Mouse (Mus musculus) kidney, embryonic 14.5 days (tissue): ENCODE data around the gene Fstl3. TPM values are rescaled to one million over a fixed set of nuclear protein-coding genes. Genes with fewer than 3 reads are reported as not detected.

ENCODE experiments used
- ATAC-seq: fragments of 200-750 bp; cut with Nextera tagmentation; 2 replicates; pipeline ENCODE4 v1.8.0; 2017; ENCODE audit warnings: moderate number of reproducible peaks, mild to moderate bottlenecking, moderate TSS enrichment, moderate library complexity; ENCODE audit not compliant: low FRiP score, low TSS enrichment
- H3K27ac ChIP-seq: fragments of 300-500 bp; sonication (generic); 2 replicates; pipeline ENCODE4 v1.5.1; 2014; ENCODE audit warnings: low read depth, mild to moderate bottlenecking, low read length, moderate library complexity, mixed read lengths
- H3K27me3 ChIP-seq: fragments of 300-500 bp; sonication (generic); 2 replicates; pipeline ENCODE4 v1.6.1; 2014; ENCODE audit warnings: mild to moderate bottlenecking, low read length; ENCODE audit not compliant: control insufficient read depth, insufficient read depth
- H3K36me3 ChIP-seq: fragments of 300-500 bp; sonication (generic); 2 replicates; pipeline ENCODE4 v1.6.1; 2014; ENCODE audit warnings: low read length, mixed read lengths; ENCODE audit not compliant: control insufficient read depth, insufficient read depth
- H3K4me1 ChIP-seq: fragments of 300-500 bp; sonication (generic); 2 replicates; pipeline ENCODE4 v1.6.1; 2014; ENCODE audit warnings: low read length, mixed read lengths; ENCODE audit not compliant: control insufficient read depth, insufficient read depth
- H3K4me2 ChIP-seq: fragments of 300-500 bp; sonication (generic); replicated peaks from 2 replicates; pipeline ENCODE4 v1.6.1; 2014; ENCODE audit warnings: low read depth, mild to moderate bottlenecking, low read length
- H3K4me3 ChIP-seq: fragments of 300-500 bp; sonication (generic); 2 replicates; pipeline ENCODE4 v1.5.1; 2014; ENCODE audit warnings: mild to moderate bottlenecking, low read length
- H3K9ac ChIP-seq: fragments of 300-500 bp; sonication (generic); 2 replicates; pipeline ENCODE4 v1.6.1; 2014; ENCODE audit warnings: low read depth, mild to moderate bottlenecking, low read length, moderate library complexity
- H3K9me3 ChIP-seq: fragments of 300-500 bp; sonication (generic); 2 replicates; pipeline ENCODE4 v1.6.1; 2016; ENCODE audit warnings: low read length; ENCODE audit not compliant: control insufficient read depth
- WGBS: fragments of 180-500 bp; shearing (Covaris S2); extraction: QIAGEN DNeasy Blood & Tissue Kit; methylation state at CpG from one replicate; pipeline ENCODE4 v1.1.7; 2014; 5-methylcytosine and 5-hydroxymethylcytosine counted together
- polyA plus RNA-seq: library from polyadenylated mRNA; unstranded; fragments of >200 nt; fragmentation: Nextera tagmentation; extraction: Ambion mirVana; gene quantifications from 2 replicates; pipeline ENCODE4 v1.2.1, GENCODE M21; 2014

Gene Fstl3
- polyA plus RNA-seq, 1 experiment from 2014 or later, result 8.2 TPM

- H3K27ac ChIP-seq, result no peak overlapping the region
- H3K9me3 ChIP-seq, result peaks cover 52% of the 10 kb centered on the region
- WGBS, result 77% methylated on average over 11 of the region's 11 CpGs
- H3K4me1 ChIP-seq, result no peaks in the 10 kb centered on the region
- H3K27me3 ChIP-seq, result no peaks in the 10 kb centered on the region
- no peak overlapping the region for H3K4me3 ChIP-seq
- H3K4me2 ChIP-seq, result no peak overlapping the region
- no peak for ATAC-seq
- H3K9ac ChIP-seq, result no peak overlapping the region
- H3K36me3 ChIP-seq, result peaks cover 83% of the 10 kb centered on the region
These were observed 36.2 kb upstream of the Fstl3 start for GRCm38 (mm10) chr10:79740863-79741262.

- no peak overlapping the region for H3K27ac ChIP-seq
- H3K9ac ChIP-seq, result no peak overlapping the region
- no peaks in the 10 kb centered on the region for H3K4me1 ChIP-seq
- no peak overlapping the region for H3K4me2 ChIP-seq
- peaks cover 33% of the 10 kb centered on the region for H3K9me3 ChIP-seq
- no peak overlapping the region for H3K4me3 ChIP-seq
- peaks cover 60% of the 10 kb centered on the region for H3K36me3 ChIP-seq
- H3K27me3 ChIP-seq, result no peaks in the 10 kb centered on the region
- 92% methylated on average over 11 of the region's 11 CpGs for WGBS
- no peak for ATAC-seq
These were observed 33.9 kb upstream of the Fstl3 start for GRCm38 (mm10) chr10:79743161-79743560.

DNA sequence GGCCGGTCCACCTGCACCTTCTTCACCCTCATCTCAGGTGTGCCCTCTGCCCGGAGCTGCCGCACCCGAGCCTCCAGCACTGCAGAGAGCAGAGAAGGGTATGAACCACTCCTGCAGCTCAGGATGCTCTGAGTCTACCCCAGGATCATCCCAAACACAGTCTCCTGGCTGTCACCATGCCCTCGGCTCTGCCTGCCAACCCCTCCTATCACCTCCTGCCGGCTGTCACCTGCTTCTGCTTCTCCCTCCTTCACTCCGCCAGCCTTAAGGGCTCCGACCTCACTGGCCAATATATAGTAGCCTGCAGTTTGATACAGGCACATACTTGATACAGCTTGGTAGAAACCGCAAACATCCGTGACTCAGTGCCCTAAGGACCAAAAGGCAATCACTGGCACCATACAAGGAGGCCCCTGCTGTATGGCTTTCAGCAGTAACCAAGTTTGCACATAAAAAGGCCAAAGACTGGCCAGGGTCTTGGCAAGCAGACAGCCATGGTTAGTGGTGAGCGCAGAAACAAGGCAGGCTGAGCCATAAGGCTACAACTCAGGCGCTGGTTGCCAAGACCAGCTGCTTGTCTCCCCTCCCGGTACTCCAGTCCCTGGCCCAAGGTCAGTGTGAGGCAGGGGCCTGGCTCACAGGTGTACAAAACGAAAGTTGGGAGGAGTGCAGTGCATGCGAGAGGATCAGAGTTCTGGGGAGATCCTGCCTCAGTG is 33.3 kb upstream of the Fstl3 start:
- no peaks in the 10 kb centered on the region for H3K4me1 ChIP-seq
- H3K4me2 ChIP-seq, result no peak overlapping the region
- no peak overlapping the region for H3K27ac ChIP-seq
- peaks cover 54% of the 10 kb centered on the region for H3K36me3 ChIP-seq
- no peaks in the 10 kb centered on the region for H3K27me3 ChIP-seq
- peaks cover 26% of the 10 kb centered on the region for H3K9me3 ChIP-seq
- no peak overlapping the region for H3K4me3 ChIP-seq
- 92% methylated on average over 15 of the region's 15 CpGs for WGBS
- no peak overlapping the region for H3K9ac ChIP-seq
- no peak for ATAC-seq

- Histone ChIP-seq H3K4me1 (no peaks in the 10 kb centered on the region), H3K27ac (no peak overlapping the region), H3K4me2 (peak overlapping the region; percentile 55), H3K9me3 (peaks cover 10% of the 10 kb centered on the region; the same call in 1 of the 2 replicates), H3K9ac (no peak overlapping the region), H3K4me3 (peak overlapping the region; percentile 68; the same call in 1 of the 2 replicates), H3K36me3 (peaks cover 38% of the 10 kb centered on the region), H3K27me3 (no peaks in the 10 kb centered on the region)
- WGBS, result 88% methylated on average over 3 of the region's 3 CpGs
- no peak for ATAC-seq
These were observed 31.7 kb upstream of the Fstl3 start for GRCm38 (mm10) chr10:79745411-79745810.

DNA sequence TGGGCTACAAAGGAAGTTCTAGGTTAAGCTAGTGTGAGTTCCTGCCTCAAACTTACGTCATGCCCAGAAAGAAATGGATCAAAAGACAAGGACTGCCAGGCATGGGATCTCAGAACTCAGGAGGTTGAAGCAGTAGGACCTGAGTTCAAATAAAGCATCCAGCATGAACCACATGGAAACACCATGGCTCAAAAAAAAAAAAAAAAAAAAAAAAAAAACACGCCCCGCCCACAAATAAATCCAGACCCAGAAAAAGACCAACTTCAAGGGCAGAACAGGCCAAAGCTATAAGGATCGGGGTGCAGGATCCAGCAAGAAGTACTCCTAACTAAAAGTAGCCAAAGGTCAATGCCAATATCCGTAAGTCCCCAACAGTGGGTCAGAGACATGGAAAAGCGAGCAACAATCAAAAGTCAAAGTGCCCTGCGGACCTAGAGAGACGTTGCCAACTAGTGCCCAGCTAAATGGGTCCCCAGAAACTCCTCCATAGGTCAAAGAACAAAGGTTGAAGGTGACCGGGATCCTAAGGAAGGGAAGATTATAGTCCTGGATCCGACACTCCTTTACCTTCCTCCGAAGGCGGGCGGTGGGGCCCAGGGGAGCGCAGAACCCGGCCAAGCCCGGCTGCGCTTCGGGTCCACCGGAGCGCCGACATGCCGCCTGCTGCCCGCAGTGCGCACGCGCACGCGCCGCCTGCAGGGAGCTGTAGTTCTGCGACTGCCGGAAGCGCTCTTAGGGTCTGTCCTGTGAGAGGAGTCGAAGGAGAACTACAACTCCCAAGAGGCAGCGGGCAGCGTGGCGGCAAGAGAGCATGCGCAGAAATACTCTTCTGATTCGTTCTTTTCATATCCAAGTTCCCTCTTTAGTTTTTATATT is 30.9 kb upstream of the Fstl3 start, which contains the start of gene Polrmt:
TSS of gene Polrmt (minus strand) at position 684 of the 876 bp plus-strand sequence.
- peak within 1 kb of the TSS; percentile 66 for H3K9ac ChIP-seq
- peak; percentile 96 for ATAC-seq
- 4% methylated on average over 38 of the region's 38 CpGs for WGBS
- peaks cover 3% of the 10 kb centered on the region; the same call in 1 of the 2 replicates for H3K9me3 ChIP-seq
- H3K4me2 ChIP-seq, result peak within 1 kb of the TSS; percentile 55
- no peaks in the 10 kb centered on the region for H3K4me1 ChIP-seq
- H3K27ac ChIP-seq, result no peak within 1 kb of the TSS
- no peaks in the 10 kb centered on the region for H3K27me3 ChIP-seq
- H3K4me3 ChIP-seq, result peak within 1 kb of the TSS; percentile 68
- H3K36me3 ChIP-seq, result peaks cover 31% of the 10 kb centered on the region

DNA sequence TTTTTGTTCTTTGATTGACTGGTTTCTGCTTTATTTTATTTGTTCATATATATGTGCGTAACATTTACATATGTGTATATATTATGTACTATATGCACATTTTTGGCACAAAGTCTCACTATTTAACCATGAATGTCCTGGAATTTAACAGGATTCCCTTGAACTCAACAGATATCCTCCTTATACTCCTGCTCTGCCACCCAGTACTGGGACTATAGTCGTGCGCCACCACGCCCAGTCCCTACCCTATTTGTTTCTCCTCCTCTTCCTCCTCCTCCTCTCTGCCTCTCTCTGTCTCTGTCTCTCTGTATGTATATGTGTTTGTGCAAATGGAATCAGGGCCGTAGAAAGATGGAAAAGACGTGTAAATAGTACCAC is 30.3 kb upstream of the Fstl3 start:
- H3K4me3 ChIP-seq, result no peak overlapping the region; the same call in 1 of the 2 replicates

GRCm38 (mm10) chr10:79748496-79748895 is 28.6 kb upstream of the Fstl3 start:
- Histone ChIP-seq H3K27ac (no peak overlapping the region), H3K9ac (no peak overlapping the region), H3K36me3 (peaks cover 9% of the 10 kb centered on the region), H3K4me3 (no peak overlapping the region), H3K4me2 (no peak overlapping the region), H3K9me3 (no peaks in the 10 kb centered on the region), H3K27me3 (no peaks in the 10 kb centered on the region), H3K4me1 (no peaks in the 10 kb centered on the region)
- WGBS, result 79% methylated on average over 6 of the region's 6 CpGs
- ATAC-seq, result no peak

More for the DNA sequence above, 30.3 kb upstream of the Fstl3 start:
- ATAC-seq, result peak; percentile 48
- WGBS, result 24% methylated on average over 6 of the region's 6 CpGs
- no peaks in the 10 kb centered on the region for H3K27me3 ChIP-seq
- H3K9me3 ChIP-seq, result no peaks in the 10 kb centered on the region
- peak overlapping the region; percentile 38; the same call in 1 of the 2 replicates for H3K9ac ChIP-seq
- peak overlapping the region; percentile 38 for H3K4me2 ChIP-seq
- no peaks in the 10 kb centered on the region for H3K4me1 ChIP-seq
- H3K27ac ChIP-seq, result no peak overlapping the region
- H3K36me3 ChIP-seq, result peaks cover 24% of the 10 kb centered on the region

- WGBS, result under 1% methylated on average over 36 of the region's 36 CpGs
- Histone ChIP-seq H3K9me3 (no peaks in the 10 kb centered on the region), H3K27ac (no peak within 1 kb of the TSS), H3K4me1 (no peaks in the 10 kb centered on the region), H3K36me3 (peaks cover 32% of the 10 kb centered on the region), H3K9ac (no peak within 1 kb of the TSS; the same call in 1 of the 2 replicates), H3K4me2 (peak within 1 kb of the TSS; percentile 58), H3K27me3 (no peaks in the 10 kb centered on the region), H3K4me3 (peak within 1 kb of the TSS; percentile 23; the same call in 1 of the 2 replicates)
- ATAC-seq, result peak; percentile 92
These were observed 22.1 kb upstream of the Fstl3 start, which contains the start of gene Fgf22 for GRCm38 (mm10) chr10:79754856-79755516. TSS of gene Fgf22 (plus strand) at chr10:79755076.
